Mouse (Mus musculus) embryonic fibroblast, embryonic 13.5 days (primary cell): ENCODE data around the gene Dusp22. TPM values are rescaled to one million over a fixed set of nuclear protein-coding genes. Genes with fewer than 3 reads are reported as not detected.

Experiments used
- H3K27ac ChIP-seq: 2 replicates; pipeline ENCODE4 v1.5.1; 2012; ENCODE audit warnings: low read length, control low read depth, inconsistent platforms; ENCODE audit not compliant: insufficient read depth
- H3K4me1 ChIP-seq: 2 replicates; pipeline ENCODE4 v1.6.1; 2011; ENCODE audit warnings: low read length; ENCODE audit not compliant: control insufficient read depth, insufficient read depth
- H3K4me3 ChIP-seq: 2 replicates; pipeline ENCODE4 v1.5.1; 2011; ENCODE audit warnings: mild to moderate bottlenecking, control low read depth, low read length; ENCODE audit not compliant: insufficient read depth
- CTCF ChIP-seq: IDR thresholded peaks from 2 replicates; pipeline ENCODE4 v1.5.1; 2011; ENCODE audit warnings: mild to moderate bottlenecking, control low read depth, low read length, moderate library complexity, borderline replicate concordance; ENCODE audit not compliant: insufficient read depth
- POLR2A ChIP-seq: IDR thresholded peaks from 2 replicates; pipeline ENCODE4 v1.6.1; 2011; ENCODE audit warnings: low read depth, mild to moderate bottlenecking, control low read depth, low read length, moderate library complexity
- polyA plus RNA-seq: library from polyadenylated mRNA; stranded (reverse); fragments of >200 nt; gene quantifications from 2 replicates; pipeline ENCODE4 v1.2.4, GENCODE M21; 2011; ENCODE audit warnings: low read depth; ENCODE audit not compliant: missing spikeins, insufficient read length

The Dusp22 gene
- polyA plus RNA-seq, 1 experiment, result 10.5 TPM

DNA sequence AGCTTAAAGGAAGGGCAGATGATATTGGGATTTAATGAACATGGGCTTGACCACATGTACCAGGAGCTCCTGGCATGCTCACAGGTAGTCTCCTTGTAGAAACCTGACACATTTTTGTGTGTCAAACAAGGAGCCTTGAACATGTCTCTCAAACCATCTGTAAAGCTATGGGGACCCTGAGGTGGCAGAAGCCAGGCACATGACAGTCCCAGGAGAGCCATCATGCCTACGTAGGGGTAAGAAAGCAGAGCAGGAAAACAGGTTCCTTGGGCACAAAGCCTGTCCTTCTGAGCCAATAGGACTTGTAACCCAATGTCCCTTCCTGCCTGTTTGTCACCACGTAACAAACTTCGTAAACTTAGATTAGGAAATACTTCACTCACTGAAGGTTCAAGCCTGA, 51.9 kb downstream of the Dusp22 start:
- H3K27ac ChIP-seq, result no peak overlapping the region
- TF ChIP-seq POLR2A (no peak), CTCF (no peak)
- no peaks in the 10 kb centered on the region for H3K4me1 ChIP-seq
- no peak overlapping the region for H3K4me3 ChIP-seq

DNA sequence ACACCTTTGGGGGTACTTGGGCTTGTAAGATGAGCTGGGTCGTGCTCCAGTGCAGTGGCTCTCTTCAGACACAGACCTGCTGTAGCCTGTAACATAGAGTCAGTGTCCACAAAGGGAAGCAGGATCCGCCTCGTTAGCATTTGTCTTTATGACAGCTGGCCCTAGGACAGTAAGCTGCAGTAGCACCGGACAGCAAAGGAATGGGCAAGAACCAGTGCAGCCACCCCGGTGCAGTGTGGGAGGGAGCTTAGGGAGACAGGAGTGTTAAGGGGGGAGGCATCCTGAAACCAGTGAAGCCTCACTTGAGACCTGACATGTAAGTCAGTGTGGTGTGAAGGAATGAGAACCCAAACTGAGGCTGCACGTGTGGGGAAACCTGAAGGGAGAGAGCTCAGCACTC, 52.5 kb downstream of the Dusp22 start:
- H3K4me1 ChIP-seq, result no peaks in the 10 kb centered on the region
- H3K4me3 ChIP-seq, result no peak overlapping the region
- H3K27ac ChIP-seq, result no peak overlapping the region
- TF ChIP-seq CTCF, result no peak
- TF ChIP-seq POLR2A, result no peak

DNA sequence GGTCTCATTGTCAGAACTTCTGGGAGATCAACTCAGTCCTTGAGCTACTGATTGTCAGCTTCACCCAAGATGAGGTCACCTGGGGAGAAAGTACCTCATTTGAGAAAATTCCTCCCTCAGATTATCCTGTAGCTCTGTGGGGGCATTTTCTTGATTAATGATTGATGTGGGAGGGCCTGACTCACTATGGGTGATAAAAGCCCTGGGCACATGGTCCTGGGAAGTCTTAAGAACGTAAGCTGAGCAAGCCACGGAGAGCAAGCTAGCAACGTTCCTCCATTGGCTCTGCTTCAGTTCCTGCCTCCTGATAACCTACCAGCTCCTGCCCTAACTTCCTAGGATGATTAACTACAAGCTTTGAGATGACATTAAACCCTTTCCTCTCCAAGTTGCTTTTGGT, 53.8 kb downstream of the Dusp22 start:
- TF ChIP-seq POLR2A, result no peak
- no peak for TF ChIP-seq CTCF
- no peaks in the 10 kb centered on the region for H3K4me1 ChIP-seq
- no peak overlapping the region for H3K27ac ChIP-seq
- H3K4me3 ChIP-seq, result no peak overlapping the region

DNA sequence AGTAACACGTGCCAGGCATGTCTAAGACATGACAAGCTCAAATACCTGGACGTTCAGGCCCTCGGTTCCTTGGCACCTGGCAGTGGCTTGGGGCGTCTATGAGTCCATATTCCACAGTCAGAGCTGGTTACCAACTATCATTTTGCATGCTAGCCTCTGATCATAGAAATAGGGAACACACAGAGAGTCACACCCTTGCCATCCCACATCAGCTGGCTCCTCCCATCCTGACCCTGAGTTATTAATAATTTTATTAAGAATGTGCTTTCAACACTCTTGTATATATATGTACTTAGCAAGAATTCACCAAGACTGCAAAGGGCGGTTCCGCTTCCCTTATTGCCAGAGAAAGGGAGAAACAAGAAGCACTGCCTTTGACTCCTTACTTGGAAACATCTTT, 54.8 kb downstream of the Dusp22 start:
- TF ChIP-seq CTCF, result no peak
- no peak for TF ChIP-seq POLR2A
- no peak overlapping the region for H3K4me3 ChIP-seq
- H3K4me1 ChIP-seq, result no peaks in the 10 kb centered on the region
- H3K27ac ChIP-seq, result no peak overlapping the region

DNA sequence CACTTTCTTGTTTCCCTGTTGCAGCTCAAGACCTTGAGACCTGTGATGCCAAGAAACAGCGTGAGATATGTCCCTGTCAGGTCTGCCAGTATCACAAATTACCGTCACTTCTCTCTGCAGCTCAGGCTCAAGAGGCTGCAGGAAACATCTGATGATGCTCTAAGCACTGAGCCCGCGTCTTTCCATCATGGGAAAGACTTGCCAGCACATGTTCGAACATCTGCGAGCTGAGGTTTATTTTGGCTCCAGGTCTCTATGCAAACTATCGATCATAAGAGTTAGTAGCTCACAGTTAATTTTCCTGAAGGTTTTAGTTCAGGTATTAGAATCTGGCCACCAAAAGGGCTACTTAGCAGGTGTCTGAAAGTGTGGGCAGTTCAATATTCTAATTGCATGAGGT, 55.3 kb downstream of the Dusp22 start:
- no peak for TF ChIP-seq CTCF
- TF ChIP-seq POLR2A, result no peak
- Histone ChIP-seq H3K27ac (no peak overlapping the region), H3K4me3 (no peak overlapping the region), H3K4me1 (no peaks in the 10 kb centered on the region)

DNA sequence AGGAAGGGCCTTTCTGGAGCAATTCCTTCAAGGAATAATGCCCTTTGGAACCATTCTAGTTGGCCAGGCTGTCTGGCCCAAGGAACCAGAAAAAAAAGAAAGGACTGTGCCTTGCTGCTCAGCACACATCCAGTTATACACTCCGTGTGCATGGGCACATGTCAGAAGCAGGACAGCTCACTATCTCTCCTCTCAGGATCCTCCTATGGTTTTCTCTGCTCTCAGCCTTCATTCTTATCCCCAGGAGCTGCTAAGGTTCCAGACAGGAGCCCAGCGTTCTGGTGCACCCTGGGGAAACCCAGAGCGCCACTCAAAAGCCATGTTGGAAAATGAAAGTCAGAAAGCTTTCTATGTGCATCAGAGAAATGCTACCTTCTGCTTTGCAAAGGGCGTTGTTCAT, 55.8 kb downstream of the Dusp22 start:
- no peak overlapping the region for H3K4me3 ChIP-seq
- TF ChIP-seq POLR2A (no peak), CTCF (no peak)
- H3K27ac ChIP-seq, result no peak overlapping the region
- no peaks in the 10 kb centered on the region for H3K4me1 ChIP-seq

DNA sequence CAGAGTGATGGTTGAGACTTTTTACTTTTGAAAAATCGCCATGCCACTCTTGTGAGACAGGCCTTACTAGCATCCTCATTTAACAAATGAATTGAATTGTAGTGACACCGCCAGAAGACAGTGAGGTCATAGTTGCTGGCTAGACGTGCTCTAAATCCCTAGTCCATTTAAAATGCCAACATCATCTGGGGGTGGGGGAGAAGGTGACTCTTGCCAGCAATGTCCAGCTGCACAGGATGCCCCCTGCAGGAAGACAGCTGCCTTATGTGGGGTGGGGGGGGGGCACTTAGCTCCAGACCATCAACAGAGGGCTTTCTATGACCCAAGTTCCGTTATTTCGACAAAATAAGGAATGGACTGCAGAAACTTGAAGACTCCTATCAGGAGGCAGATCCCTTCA, 56.8 kb downstream of the Dusp22 start:
- TF ChIP-seq POLR2A (no peak), CTCF (no peak)
- no peaks in the 10 kb centered on the region for H3K4me1 ChIP-seq
- H3K4me3 ChIP-seq, result no peak overlapping the region
- no peak overlapping the region for H3K27ac ChIP-seq

DNA sequence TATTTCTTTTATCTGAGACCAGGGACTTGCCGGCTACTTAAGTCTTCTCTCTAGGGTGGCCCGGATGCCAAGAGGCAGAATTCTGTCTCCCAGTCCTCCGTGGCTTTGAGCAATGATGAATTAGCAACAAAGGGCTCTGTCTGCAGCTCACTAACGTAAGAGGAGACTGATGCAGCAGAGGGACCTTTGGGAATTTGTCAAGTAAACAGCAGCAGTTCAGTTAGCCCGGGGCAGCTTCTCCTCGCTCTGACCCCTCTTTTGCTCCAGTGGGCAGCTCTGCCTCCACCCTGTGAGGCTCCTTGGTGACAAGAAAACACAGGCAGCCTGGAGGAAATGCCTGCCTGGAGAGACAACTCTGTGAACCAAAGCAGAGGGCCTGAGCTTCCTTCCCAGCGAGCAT, 62.8 kb downstream of the Dusp22 start:
- no peak overlapping the region for H3K4me3 ChIP-seq
- TF ChIP-seq POLR2A (no peak), CTCF (no peak)

DNA sequence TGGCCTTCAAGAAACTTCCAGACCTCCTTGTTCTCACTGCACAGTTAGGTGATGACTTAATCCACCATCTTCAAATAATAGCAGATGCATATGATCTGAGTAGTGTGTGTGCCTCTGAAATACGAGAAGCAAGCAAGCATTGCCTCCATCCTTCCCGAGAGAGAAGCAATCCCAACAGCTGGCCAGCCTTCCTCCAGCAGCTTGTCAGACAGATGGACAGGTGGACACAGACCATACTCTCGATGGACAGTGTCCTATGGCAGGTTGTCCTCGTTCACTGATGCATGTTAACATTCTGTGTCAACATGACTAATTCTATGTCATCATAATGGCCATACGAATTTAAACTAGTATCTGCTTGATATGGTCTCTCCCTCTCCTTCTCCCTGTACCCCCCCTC, 63.5 kb downstream of the Dusp22 start:
- no peak for TF ChIP-seq CTCF
- no peak for TF ChIP-seq POLR2A
- Histone ChIP-seq H3K27ac (no peak overlapping the region), H3K4me1 (no peaks in the 10 kb centered on the region), H3K4me3 (no peak overlapping the region)

More for the DNA sequence above, 62.8 kb downstream of the Dusp22 start:
- Histone ChIP-seq H3K4me1 (no peaks in the 10 kb centered on the region), H3K27ac (no peak overlapping the region)

DNA sequence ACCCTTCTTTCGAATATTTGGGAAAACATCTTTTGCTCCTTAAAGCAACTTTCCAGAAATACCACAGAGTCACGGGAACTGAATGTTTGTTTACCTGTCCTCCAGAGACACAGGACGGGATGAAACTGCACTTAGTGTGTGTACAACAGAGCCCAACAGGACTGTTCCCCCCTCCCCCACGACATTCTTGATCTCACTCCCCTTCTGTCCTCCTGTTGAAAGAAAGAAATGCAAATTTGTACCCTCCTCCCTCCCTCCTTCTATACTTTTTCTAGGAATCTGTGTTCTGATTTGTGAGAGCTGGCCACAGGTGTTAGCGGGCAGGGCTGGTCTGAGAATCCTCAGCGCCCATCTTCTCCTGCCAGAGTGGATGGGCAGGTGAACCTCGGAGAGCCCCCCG, 64.1 kb downstream of the Dusp22 start:
- Histone ChIP-seq H3K4me3 (no peak overlapping the region), H3K27ac (no peak overlapping the region)
- TF ChIP-seq POLR2A (no peak), CTCF (no peak)

DNA sequence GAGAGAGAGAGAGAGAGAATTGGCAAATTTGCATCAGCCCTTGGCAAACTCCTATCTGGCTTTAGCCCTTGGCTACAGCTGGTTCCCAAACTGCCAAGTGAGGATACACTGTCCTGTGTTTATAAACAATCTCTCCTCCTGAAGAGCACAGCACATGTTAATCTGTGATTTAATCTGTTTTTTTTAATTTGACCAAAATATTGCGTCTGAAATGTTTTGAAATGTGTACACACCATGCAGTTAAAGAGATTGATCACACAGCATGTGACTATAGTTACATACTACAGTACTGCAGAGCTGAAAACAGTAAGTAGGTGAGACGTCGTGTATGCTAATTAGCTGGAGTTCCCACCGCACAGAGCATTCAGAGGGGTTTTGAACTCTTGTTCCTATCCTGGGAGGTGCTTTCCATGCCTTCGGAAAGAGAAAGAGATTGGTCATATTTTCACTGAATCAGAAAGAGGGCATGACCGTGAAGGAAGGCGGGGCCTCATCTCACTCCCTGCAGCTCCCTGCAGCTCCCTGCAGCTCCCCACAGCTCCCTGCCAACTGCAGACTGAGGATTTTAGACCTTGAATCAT, 65.0 kb downstream of the Dusp22 start:
- H3K27ac ChIP-seq, result no peak overlapping the region
- no peak for TF ChIP-seq CTCF
- TF ChIP-seq POLR2A, result no peak
- H3K4me1 ChIP-seq, result no peaks in the 10 kb centered on the region
- no peak overlapping the region for H3K4me3 ChIP-seq

More for the DNA sequence above, 64.1 kb downstream of the Dusp22 start:
- no peaks in the 10 kb centered on the region for H3K4me1 ChIP-seq
